Mouse (Mus musculus): ENCODE results near the gene Gm10310. TPM values are rescaled to one million over a fixed set of nuclear protein-coding genes. Genes with fewer than 3 reads are reported as not detected.
"Not testable (repeated sequence)": the region's sequence is repeated elsewhere in the genome, so short reads cannot be mapped to it uniquely, and the experiment has no call there.

The Gm10310 gene
- not detected in 2 replicates for polyA plus RNA-seq (2015; fragmentation: Nextera tagmentation; extraction: Ambion mirVana)

DNA sequence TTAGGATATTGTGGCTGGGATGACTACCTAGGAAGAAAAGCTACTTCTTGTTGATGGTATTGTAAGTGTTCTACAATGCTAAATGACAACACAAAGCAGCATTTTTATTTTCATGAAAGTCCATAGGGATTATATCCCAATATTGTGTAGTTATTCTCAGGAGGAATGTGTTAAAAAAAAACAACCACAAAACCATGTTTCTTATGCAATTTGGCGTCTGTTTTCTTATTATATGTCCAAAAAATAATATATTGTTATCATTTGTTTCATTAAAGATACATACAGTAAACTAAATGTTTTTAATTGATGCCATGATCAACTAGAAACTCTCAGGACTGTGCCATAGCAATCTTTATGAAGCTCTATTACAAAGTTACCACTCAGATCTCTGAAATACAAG, at the start of gene Gm10310:
Gene Gm10310, minus strand, starts transcription at position 101 of the 400 bp plus-strand sequence.
- ATAC-seq (ENCODE audit: low read depth); H3K4me1 ChIP-seq (replicated peaks); H3K36me3 ChIP-seq; H3K4me3 ChIP-seq; H3K27me3 ChIP-seq; H3K9ac ChIP-seq; H3K27ac ChIP-seq (replicated peaks); H3K4me2 ChIP-seq; H3K9me3 ChIP-seq: not testable (repeated sequence)
- WGBS, result no CpG with 5 or more reads among the region's 1 CpGs

DNA sequence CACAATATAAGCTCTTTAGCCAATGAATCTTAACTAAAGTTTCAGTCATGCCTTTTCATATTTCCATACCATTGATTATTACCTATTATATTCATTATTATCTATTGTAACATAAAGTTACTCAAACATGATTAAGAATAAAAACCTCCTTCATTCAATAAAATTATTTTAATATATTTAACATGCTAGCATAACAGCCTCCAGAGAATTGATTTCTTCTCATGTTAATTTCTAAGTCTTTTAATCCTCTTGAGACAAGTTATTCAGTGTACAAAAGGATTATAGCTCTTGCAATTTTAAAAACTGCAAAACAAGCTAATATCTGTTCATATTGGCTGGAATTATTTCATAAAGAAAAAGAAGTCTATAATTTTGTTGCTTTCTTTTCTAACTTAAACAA, 45.2 kb upstream of the Gm10310 start, which contains the start of gene Olfr821:
Gene Olfr821, plus strand, starts transcription at position 301 of the 400 bp plus-strand sequence.
- no peak within 1 kb of the TSS for H3K4me3 ChIP-seq
- H3K4me1 ChIP-seq (replicated peaks), result no peaks in the 10 kb centered on the region
- no peak for ATAC-seq (ENCODE audit: low read depth)
- H3K36me3 ChIP-seq, result no peaks in the 10 kb centered on the region
- no peaks in the 10 kb centered on the region for H3K9me3 ChIP-seq
- H3K4me2 ChIP-seq, result no peak within 1 kb of the TSS
- no peaks in the 10 kb centered on the region for H3K27me3 ChIP-seq
- H3K27ac ChIP-seq (replicated peaks), result no peak within 1 kb of the TSS
- no peak within 1 kb of the TSS for H3K9ac ChIP-seq

DNA sequence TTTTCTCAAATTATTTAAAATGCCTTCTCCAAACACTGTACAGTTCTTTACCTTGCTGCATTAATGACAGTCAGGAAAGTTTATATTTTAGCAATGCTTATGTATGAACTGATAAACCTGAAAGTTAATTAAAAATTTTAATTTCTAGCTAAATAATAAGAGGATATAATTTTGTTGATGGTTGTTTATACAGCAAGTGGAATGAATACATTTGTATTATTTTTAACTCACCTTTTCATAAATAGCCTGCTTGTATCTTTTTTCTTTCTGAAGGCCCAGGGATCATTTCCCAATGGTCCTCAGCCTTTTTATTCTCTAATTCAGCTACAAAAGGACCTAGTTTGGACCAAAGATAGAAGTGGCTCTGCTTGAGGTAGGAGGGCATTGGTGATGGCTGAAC, 27.5 kb upstream of the Gm10310 start, which contains the start of gene Olfr820:
Gene Olfr820, plus strand, starts transcription at position 301 of the 400 bp plus-strand sequence.
- Histone ChIP-seq H3K4me3 (no peak within 1 kb of the TSS), H3K4me2 (no peak within 1 kb of the TSS), H3K4me1 (replicated peaks) (no peaks in the 10 kb centered on the region), H3K9ac (no peak within 1 kb of the TSS), H3K27ac (replicated peaks) (no peak within 1 kb of the TSS), H3K36me3 (no peaks in the 10 kb centered on the region), H3K9me3 (no peaks in the 10 kb centered on the region), H3K27me3 (no peaks in the 10 kb centered on the region)
- ATAC-seq (ENCODE audit: low read depth), result no peak

DNA sequence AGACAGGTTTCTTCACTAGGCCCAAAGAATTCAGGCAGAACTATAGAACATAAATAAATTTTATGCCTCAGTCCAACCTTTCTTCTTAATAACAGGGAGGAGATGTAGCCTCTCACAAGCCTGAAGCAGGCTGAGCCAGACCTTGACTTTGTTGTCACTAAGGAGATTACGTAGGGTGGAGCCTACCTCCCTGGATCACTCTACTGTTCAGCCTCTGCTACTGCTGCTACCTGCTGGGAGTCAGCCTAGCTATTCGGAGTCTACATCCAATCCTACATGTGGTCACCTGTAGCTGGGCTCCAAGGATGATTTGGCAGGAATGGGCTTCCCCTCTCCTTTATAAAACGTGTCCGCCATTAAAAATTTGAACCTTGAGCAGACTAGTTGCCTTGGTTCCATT, 20.5 kb upstream of the Gm10310 start:
- H3K9ac ChIP-seq; H3K4me1 ChIP-seq (replicated peaks); H3K4me3 ChIP-seq; H3K27me3 ChIP-seq; ATAC-seq (ENCODE audit: low read depth); H3K36me3 ChIP-seq; H3K9me3 ChIP-seq; H3K27ac ChIP-seq (replicated peaks); H3K4me2 ChIP-seq: not testable (repeated sequence)
- 84% methylated on average over 4 of the region's 4 CpGs for WGBS

DNA sequence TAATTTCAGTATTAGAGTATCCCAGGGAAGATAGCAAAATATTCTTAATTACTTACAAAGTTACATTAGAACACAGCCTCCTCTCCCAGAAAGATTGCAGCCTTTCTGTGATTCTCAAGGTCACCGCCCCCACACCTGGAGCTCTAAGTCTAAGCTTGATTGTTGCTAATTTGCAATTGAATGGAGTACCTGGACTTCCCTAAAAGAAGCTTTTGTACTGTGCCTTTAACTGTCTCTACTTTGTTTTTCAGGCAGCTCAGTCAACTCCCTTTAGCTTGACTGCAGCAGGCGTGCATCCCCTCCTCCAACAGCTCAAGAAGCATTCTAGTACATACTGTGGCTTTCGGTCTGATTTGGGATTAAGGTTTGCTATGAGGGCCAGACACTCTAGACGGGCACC, 19.2 kb upstream of the Gm10310 start:
- H3K9me3 ChIP-seq; H3K27me3 ChIP-seq; H3K4me2 ChIP-seq; H3K27ac ChIP-seq (replicated peaks); H3K4me1 ChIP-seq (replicated peaks); H3K36me3 ChIP-seq; ATAC-seq (ENCODE audit: low read depth); H3K9ac ChIP-seq; H3K4me3 ChIP-seq: not testable (repeated sequence)
- 86% methylated on average over 4 of the region's 4 CpGs for WGBS

DNA sequence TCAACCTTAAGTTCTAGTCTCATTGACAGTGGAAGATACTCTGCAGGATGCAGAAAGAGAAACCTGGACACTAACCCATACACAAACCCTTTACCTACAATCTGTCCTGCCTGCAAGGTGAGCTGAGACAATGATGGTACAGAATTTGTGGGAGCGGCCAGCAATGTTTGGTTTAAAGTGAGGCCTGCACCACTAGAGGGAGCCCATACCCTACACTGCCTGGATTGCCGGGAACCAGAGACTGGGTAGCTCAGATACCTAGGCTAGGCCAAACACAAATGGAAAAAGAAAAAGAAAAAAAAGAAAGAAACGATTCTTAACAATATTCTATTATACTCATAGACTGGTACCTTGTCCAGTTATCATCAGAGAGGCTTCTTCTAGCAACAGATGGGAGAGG, 3.0 kb downstream of the Gm10310 start:
- not testable (repeated sequence) for ATAC-seq (ENCODE audit: low read depth); H3K27me3 ChIP-seq; H3K36me3 ChIP-seq; H3K4me1 ChIP-seq (replicated peaks); H3K9ac ChIP-seq; H3K9me3 ChIP-seq; H3K4me3 ChIP-seq; H3K4me2 ChIP-seq; H3K27ac ChIP-seq (replicated peaks)
- no CpG with 5 or more reads among the region's 3 CpGs for WGBS

DNA sequence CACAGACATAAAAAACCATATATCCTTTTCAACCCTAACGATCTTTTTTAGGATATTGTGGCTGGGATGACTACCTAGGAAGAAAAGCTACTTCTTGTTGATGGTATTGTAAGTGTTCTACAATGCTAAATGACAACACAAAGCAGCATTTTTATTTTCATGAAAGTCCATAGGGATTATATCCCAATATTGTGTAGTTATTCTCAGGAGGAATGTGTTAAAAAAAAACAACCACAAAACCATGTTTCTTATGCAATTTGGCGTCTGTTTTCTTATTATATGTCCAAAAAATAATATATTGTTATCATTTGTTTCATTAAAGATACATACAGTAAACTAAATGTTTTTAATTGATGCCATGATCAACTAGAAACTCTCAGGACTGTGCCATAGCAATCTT, 8.8 kb downstream of the Gm10310 start, which contains the start of gene Olfr247:
Gene Olfr247, minus strand, starts transcription at position 101 of the 400 bp plus-strand sequence.
- no CpG with 5 or more reads among the region's 2 CpGs for WGBS
- not testable (repeated sequence) for H3K4me1 ChIP-seq (replicated peaks); H3K27ac ChIP-seq (replicated peaks); H3K4me2 ChIP-seq; H3K9ac ChIP-seq; H3K9me3 ChIP-seq; H3K4me3 ChIP-seq; H3K27me3 ChIP-seq; ATAC-seq (ENCODE audit: low read depth); H3K36me3 ChIP-seq

DNA sequence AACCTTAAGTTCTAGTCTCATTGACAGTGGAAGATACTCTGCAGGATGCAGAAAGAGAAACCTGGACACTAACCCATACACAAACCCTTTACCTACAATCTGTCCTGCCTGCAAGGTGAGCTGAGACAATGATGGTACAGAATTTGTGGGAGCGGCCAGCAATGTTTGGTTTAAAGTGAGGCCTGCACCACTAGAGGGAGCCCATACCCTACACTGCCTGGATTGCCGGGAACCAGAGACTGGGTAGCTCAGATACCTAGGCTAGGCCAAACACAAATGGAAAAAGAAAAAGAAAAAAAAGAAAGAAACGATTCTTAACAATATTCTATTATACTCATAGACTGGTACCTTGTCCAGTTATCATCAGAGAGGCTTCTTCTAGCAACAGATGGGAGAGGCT, 11.9 kb downstream of the Gm10310 start:
- H3K4me3 ChIP-seq; H3K4me2 ChIP-seq; ATAC-seq (ENCODE audit: low read depth); H3K9ac ChIP-seq; H3K4me1 ChIP-seq (replicated peaks); H3K9me3 ChIP-seq; H3K27me3 ChIP-seq; H3K27ac ChIP-seq (replicated peaks); H3K36me3 ChIP-seq: not testable (repeated sequence)
- WGBS, result no CpG with 5 or more reads among the region's 3 CpGs

DNA sequence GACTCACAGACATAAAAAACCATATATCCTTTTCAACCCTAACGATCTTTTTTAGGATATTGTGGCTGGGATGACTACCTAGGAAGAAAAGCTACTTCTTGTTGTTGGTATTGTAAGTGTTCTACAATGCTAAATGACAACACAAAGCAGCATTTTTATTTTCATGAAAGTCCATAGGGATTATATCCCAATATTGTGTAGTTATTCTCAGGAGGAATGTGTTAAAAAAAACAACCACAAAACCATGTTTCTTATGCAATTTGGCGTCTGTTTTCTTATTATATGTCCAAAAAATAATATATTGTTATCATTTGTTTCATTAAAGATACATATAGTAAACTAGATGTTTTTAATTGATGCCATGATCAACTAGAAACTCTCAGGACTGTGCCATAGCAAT, 17.7 kb downstream of the Gm10310 start, which contains the start of gene Olfr819:
Gene Olfr819, minus strand, starts transcription at position 101 of the 400 bp plus-strand sequence.
- 83% methylated on average over 2 of the region's 2 CpGs for WGBS
- H3K36me3 ChIP-seq; ATAC-seq (ENCODE audit: low read depth): not testable (repeated sequence)

DNA sequence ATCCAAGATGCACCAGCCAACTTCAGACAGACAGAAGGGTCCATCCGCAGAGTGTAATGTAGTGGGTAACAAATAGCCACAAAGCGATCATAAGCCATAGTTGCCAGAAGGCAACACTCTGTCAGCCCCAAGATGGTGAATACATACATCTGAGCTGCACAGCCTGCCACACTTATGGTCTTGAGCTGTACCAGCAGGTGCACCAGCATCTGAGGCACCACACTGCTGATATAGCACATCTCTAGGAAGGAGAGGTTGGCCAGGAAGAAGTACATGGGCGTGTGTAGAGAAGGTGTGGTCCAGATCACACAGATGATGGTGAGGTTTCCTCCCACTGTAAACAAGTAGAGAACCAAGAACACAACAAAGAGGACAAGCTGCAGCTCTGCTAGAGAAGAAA, 18.6 kb downstream of the Gm10310 start:
- H3K9me3 ChIP-seq; H3K4me2 ChIP-seq; H3K27me3 ChIP-seq; H3K4me1 ChIP-seq (replicated peaks); H3K4me3 ChIP-seq; H3K9ac ChIP-seq; H3K27ac ChIP-seq (replicated peaks); ATAC-seq (ENCODE audit: low read depth); H3K36me3 ChIP-seq: not testable (repeated sequence)
- WGBS, result 97% methylated on average over 2 of the region's 3 CpGs

More for the DNA sequence above, 17.7 kb downstream of the Gm10310 start, which contains the start of gene Olfr819:
- not testable (repeated sequence) for H3K27me3 ChIP-seq; H3K9me3 ChIP-seq; H3K4me1 ChIP-seq (replicated peaks); H3K27ac ChIP-seq (replicated peaks); H3K4me3 ChIP-seq; H3K4me2 ChIP-seq; H3K9ac ChIP-seq

DNA sequence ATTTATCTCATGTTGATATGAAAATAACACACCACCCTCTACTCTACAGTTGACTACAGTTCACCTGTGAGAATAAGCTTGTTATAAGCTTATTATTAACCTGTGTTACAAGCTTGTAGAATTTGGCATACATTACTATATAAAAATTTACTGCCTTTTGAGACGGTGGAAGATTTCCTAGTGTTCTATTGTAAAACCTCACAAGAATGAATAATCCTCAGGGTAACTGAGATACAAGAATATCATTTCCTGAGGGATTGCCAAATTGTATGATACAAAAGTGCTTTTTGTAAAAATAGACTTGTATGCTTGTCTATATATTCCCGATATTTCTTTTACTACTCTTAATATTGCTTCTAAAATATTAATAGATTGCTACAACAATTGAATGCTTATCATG, 35.9 kb downstream of the Gm10310 start, which contains the start of gene Olfr818:
Gene Olfr818, minus strand, starts transcription at position 101 of the 400 bp plus-strand sequence.
- Histone ChIP-seq H3K4me3 (no peak within 1 kb of the TSS), H3K27me3 (no peaks in the 10 kb centered on the region), H3K27ac (replicated peaks) (no peak within 1 kb of the TSS), H3K9ac (no peak within 1 kb of the TSS), H3K9me3 (no peaks in the 10 kb centered on the region), H3K4me2 (no peak within 1 kb of the TSS), H3K36me3 (no peaks in the 10 kb centered on the region), H3K4me1 (replicated peaks) (no peaks in the 10 kb centered on the region)
- no peak for ATAC-seq (ENCODE audit: low read depth)
- WGBS, result 88% methylated on average over 2 of the region's 2 CpGs

All from neural tube, embryonic 13.5 days (tissue).